Mouse (Mus musculus) cortical plate, adult 2 months (tissue): Measurements from ENCODE around the gene Ly6c1.
"Not testable (repeated sequence)": the region's sequence is repeated elsewhere in the genome, so short reads cannot be mapped to it uniquely, and the experiment has no call there.

Experiments
- CTCF ChIP-seq: fragments of 200-500 bp; IDR thresholded peaks from 2 replicates; pipeline ENCODE4 v1.5.1; 2011; ENCODE audit warnings: mild to moderate bottlenecking, control low read depth, low read length; ENCODE audit not compliant: insufficient read depth; ENCODE audit errors: extremely low read depth
- POLR2A ChIP-seq: fragments of 200-500 bp; IDR thresholded peaks from 2 replicates; pipeline ENCODE4 v1.6.1; 2011; ENCODE audit warnings: mild to moderate bottlenecking, low read length, control low read depth; ENCODE audit not compliant: insufficient read depth; ENCODE audit errors: extremely low read depth

DNA sequence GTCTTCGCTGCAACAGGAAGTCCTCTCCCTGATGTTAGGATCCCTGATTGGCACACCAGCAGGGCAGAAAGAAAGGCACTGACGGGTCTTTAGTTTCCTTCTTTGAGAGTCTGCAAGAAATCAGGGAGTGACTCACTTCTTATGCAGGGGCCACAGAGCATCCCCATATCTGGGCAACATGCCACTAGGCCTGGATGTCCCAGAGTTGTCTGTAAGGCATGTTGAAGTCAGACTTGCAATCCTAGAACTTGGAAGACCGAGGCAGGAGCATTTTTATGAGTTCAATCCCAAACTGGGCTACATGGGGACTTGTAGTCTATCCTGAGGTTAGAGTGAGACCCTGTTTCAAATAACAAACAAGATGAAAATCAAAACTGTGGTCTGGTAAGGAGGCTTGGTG lies 3.1 kb downstream of the Ly6c1 start:
- TF ChIP-seq CTCF, POLR2A: not testable (repeated sequence)
